Mouse (Mus musculus) cerebellum, postnatal 10 days (tissue): Measurements from ENCODE around the gene Auts2.
A peak's percentile ranks its signal among the peaks of the same experiment; 100 is the strongest.

Experiments used
- DNase-seq, 2 experiments: peaks; one replicate each; pipeline ENCODE4 v3.0.0; 2021; ENCODE audit warnings: mixed read lengths in 2 of 2

The Auts2 gene

GRCm38 (mm10) chr5:132163960-132164359, 379.2 kb downstream of the Auts2 start:
- DNase-seq: no peak

GRCm38 (mm10) chr5:132162206-132162533, 381.0 kb downstream of the Auts2 start:
- no peak for DNase-seq

- peak; percentile 69 to 70 for DNase-seq
Observed at GRCm38 (mm10) chr5:132161338-132162205, 381.6 kb downstream of the Auts2 start.

GRCm38 (mm10) chr5:132144181-132144580, 399.0 kb downstream of the Auts2 start:
- peak; percentile 51 to 60 for DNase-seq

GRCm38 (mm10) chr5:132140816-132141215, 402.3 kb downstream of the Auts2 start:
- DNase-seq: no peak

GRCm38 (mm10) chr5:132135941-132136663, 407.0 kb downstream of the Auts2 start:
- DNase-seq: peak; percentile 45 to 53

GRCm38 (mm10) chr5:132131948-132132347, 411.2 kb downstream of the Auts2 start:
- DNase-seq: no peak

GRCm38 (mm10) chr5:132130577-132130976, 412.6 kb downstream of the Auts2 start:
- no peak for DNase-seq

- peak; percentile 21 for DNase-seq
Observed at GRCm38 (mm10) chr5:132126626-132127025, 416.5 kb downstream of the Auts2 start.

- DNase-seq: peak; percentile 56 to 60
Observed at GRCm38 (mm10) chr5:132115631-132116030, 427.5 kb downstream of the Auts2 start.

GRCm38 (mm10) chr5:132114561-132115301, 428.4 kb downstream of the Auts2 start:
- DNase-seq: no peak

- DNase-seq: peak; percentile 55 to 70
Observed at GRCm38 (mm10) chr5:132113480-132113879, 429.7 kb downstream of the Auts2 start.

- DNase-seq: no peak
Observed at GRCm38 (mm10) chr5:132112666-132113065, 430.5 kb downstream of the Auts2 start.

- DNase-seq: no peak
Observed at GRCm38 (mm10) chr5:132102426-132102825, 440.7 kb downstream of the Auts2 start.

- DNase-seq: peak; percentile 22 to 39
Observed at GRCm38 (mm10) chr5:132098461-132098860, 444.7 kb downstream of the Auts2 start.

GRCm38 (mm10) chr5:132092721-132093120, 450.4 kb downstream of the Auts2 start:
- no peak for DNase-seq

GRCm38 (mm10) chr5:132089496-132090250, 453.5 kb downstream of the Auts2 start:
- DNase-seq: peak; percentile 12 to 25

GRCm38 (mm10) chr5:132088585-132088984, 454.6 kb downstream of the Auts2 start:
- DNase-seq: no peak

- DNase-seq: no peak
Observed at GRCm38 (mm10) chr5:132083753-132084326, 459.3 kb downstream of the Auts2 start.

- peak; percentile 35 to 42 for DNase-seq
Observed at GRCm38 (mm10) chr5:132075942-132076341, 467.2 kb downstream of the Auts2 start.

- peak; percentile 79 to 85 for DNase-seq
Observed at GRCm38 (mm10) chr5:132074724-132075374, 468.3 kb downstream of the Auts2 start.

- peak; percentile 51 to 78 for DNase-seq
Observed at GRCm38 (mm10) chr5:132074360-132074723, 468.8 kb downstream of the Auts2 start.
